Mouse (Mus musculus) ES-Bruce4 (cell line): ENCODE data around the gene Pkn1. TPM values are rescaled to one million over a fixed set of nuclear protein-coding genes. Genes with fewer than 3 reads are reported as not detected.

Experiments used
- H3K27ac ChIP-seq: 2 replicates; pipeline ENCODE4 v1.5.1; 2012; ENCODE audit warnings: low read length, inconsistent platforms; ENCODE audit not compliant: insufficient read depth
- H3K27me3 ChIP-seq: 2 replicates; pipeline ENCODE4 v1.6.1; 2012; ENCODE audit warnings: mild to moderate bottlenecking, low read length, inconsistent platforms; ENCODE audit not compliant: control insufficient read depth, poor library complexity, insufficient read depth, severe bottlenecking
- H3K36me3 ChIP-seq: 2 replicates; pipeline ENCODE4 v1.6.1; 2012; ENCODE audit warnings: inconsistent platforms, mild to moderate bottlenecking, low read length, moderate library complexity; ENCODE audit not compliant: control insufficient read depth, poor library complexity, insufficient read depth, severe bottlenecking
- H3K4me1 ChIP-seq: one replicate; pipeline ENCODE4 v1.8.1; 2011; ENCODE audit warnings: low read length; ENCODE audit not compliant: control insufficient read depth, insufficient read depth
- H3K4me3 ChIP-seq: 2 replicates; pipeline ENCODE4 v1.5.1; 2011; ENCODE audit warnings: low read depth, mild to moderate bottlenecking, low read length
- H3K9ac ChIP-seq: 2 replicates; pipeline ENCODE4 v1.6.1; 2012; ENCODE audit warnings: low read depth, mild to moderate bottlenecking, inconsistent platforms; ENCODE audit not compliant: poor library complexity, severe bottlenecking
- H3K9me3 ChIP-seq: replicated peaks from 2 replicates; pipeline ENCODE4 v1.6.1; 2012; ENCODE audit warnings: mild to moderate bottlenecking, low read length, inconsistent platforms; ENCODE audit not compliant: control insufficient read depth, poor library complexity, insufficient read depth, severe bottlenecking
- CTCF ChIP-seq: IDR thresholded peaks from one replicate; pipeline ENCODE4 v1.8.1; 2011; ENCODE audit warnings: low read depth, low read length
- EP300 ChIP-seq: IDR thresholded peaks from 2 replicates; pipeline ENCODE4 v1.6.1; 2011; ENCODE audit warnings: low read depth, low read length; ENCODE audit not compliant: insufficient read depth
- POLR2A ChIP-seq: IDR thresholded peaks from one replicate; pipeline ENCODE4 v1.8.1; 2011; ENCODE audit warnings: low read length; ENCODE audit not compliant: insufficient read depth
- polyA plus RNA-seq: library from polyadenylated mRNA; stranded (reverse); fragments of >200 nt; gene quantifications from 2 replicates; pipeline ENCODE4 v1.2.4, GENCODE M21; 2011; ENCODE audit warnings: low read depth; ENCODE audit not compliant: missing spikeins, insufficient read depth, insufficient read length

Gene Pkn1
- polyA plus RNA-seq, 1 experiment = 19.9 TPM

DNA sequence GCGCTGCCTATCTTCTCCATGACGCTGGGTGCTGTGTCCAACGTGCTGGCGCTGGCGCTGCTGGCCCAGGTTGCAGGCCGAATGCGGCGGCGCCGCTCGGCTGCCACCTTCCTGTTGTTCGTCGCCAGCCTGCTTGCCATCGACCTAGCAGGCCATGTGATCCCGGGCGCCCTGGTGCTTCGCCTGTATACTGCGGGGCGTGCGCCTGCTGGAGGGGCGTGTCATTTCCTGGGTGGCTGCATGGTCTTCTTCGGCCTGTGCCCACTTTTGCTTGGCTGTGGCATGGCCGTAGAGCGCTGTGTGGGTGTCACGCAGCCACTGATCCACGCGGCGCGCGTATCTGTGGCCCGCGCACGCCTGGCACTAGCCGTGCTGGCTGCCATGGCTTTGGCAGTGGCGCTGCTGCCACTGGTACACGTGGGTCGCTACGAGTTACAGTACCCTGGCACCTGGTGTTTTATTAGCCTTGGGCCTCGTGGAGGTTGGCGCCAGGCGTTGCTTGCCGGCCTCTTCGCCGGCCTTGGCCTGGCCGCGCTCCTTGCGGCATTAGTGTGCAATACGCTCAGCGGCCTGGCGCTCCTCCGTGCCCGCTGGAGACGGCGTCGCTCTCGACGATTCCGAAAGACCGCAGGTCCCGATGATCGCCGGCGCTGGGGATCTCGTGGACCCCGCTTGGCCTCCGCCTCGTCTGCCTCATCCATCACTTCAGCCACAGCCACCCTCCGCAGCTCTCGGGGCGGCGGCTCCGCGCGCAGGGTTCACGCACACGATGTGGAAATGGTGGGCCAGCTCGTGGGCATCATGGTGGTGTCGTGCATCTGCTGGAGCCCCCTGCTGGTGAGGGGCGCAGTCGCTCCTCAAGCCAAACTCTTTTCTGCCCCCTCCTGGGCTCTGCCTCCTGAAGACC lies 30.7 kb downstream of the Pkn1 start:
- peak; percentile 97 for TF ChIP-seq CTCF
- TF ChIP-seq POLR2A = no peak
- Histone ChIP-seq H3K4me3 (peak overlapping the region; percentile 48), H3K9ac (peak overlapping the region; percentile 22), H3K27me3 (no peaks in the 10 kb centered on the region), H3K27ac (no peak overlapping the region), H3K4me1 (no peaks in the 10 kb centered on the region), H3K36me3 (0 out of 2 replicates have a peak, but pooled peaks cover 3% of the 10 kb centered on the region), H3K9me3 (no peaks in the 10 kb centered on the region)

GRCm38 (mm10) chr8:83667526-83667925 lies 31.5 kb downstream of the Pkn1 start:
- H3K4me1 ChIP-seq = peaks cover under 1% of the 10 kb centered on the region
- H3K9ac ChIP-seq = 0 out of 2 replicates have a peak overlapping the region, but pooled peaks have one; percentile 22
- peak overlapping the region; percentile 48 for H3K4me3 ChIP-seq
- TF ChIP-seq CTCF (no peak), EP300 (no peak), POLR2A (no peak)
- H3K9me3 ChIP-seq = no peaks in the 10 kb centered on the region
- H3K27ac ChIP-seq = no peak overlapping the region
- 0 out of 2 replicates have a peak, but pooled peaks cover 3% of the 10 kb centered on the region for H3K36me3 ChIP-seq
- H3K27me3 ChIP-seq = no peaks in the 10 kb centered on the region

DNA sequence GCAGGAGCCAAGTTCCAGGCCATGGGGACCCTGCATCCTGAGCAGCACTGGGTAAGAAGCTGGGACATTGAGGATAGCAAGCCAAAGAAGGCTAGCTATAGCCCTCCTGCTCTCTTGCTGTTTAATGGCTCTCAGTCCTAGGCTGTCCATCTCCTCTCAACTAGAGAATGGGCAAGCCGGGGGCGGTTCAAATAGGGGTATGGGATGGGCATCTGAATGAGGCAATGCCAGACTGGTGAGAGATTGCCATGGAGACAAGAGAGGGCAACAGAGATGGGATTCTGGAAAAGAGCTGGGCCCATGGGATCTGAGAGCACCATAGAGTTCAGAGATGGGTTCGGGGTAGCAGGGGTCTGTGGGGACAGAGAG lies 32.1 kb downstream of the Pkn1 start:
- 0 out of 2 replicates have a peak overlapping the region, but pooled peaks have one; percentile 12 for H3K9ac ChIP-seq
- H3K27me3 ChIP-seq = no peaks in the 10 kb centered on the region
- peaks cover 1% of the 10 kb centered on the region for H3K4me1 ChIP-seq
- H3K27ac ChIP-seq = no peak overlapping the region
- no peaks in the 10 kb centered on the region for H3K9me3 ChIP-seq
- TF ChIP-seq EP300 (no peak), POLR2A (no peak), CTCF (no peak)
- H3K36me3 ChIP-seq = 0 out of 2 replicates have a peak, but pooled peaks cover 3% of the 10 kb centered on the region
- H3K4me3 ChIP-seq = no peak overlapping the region

DNA sequence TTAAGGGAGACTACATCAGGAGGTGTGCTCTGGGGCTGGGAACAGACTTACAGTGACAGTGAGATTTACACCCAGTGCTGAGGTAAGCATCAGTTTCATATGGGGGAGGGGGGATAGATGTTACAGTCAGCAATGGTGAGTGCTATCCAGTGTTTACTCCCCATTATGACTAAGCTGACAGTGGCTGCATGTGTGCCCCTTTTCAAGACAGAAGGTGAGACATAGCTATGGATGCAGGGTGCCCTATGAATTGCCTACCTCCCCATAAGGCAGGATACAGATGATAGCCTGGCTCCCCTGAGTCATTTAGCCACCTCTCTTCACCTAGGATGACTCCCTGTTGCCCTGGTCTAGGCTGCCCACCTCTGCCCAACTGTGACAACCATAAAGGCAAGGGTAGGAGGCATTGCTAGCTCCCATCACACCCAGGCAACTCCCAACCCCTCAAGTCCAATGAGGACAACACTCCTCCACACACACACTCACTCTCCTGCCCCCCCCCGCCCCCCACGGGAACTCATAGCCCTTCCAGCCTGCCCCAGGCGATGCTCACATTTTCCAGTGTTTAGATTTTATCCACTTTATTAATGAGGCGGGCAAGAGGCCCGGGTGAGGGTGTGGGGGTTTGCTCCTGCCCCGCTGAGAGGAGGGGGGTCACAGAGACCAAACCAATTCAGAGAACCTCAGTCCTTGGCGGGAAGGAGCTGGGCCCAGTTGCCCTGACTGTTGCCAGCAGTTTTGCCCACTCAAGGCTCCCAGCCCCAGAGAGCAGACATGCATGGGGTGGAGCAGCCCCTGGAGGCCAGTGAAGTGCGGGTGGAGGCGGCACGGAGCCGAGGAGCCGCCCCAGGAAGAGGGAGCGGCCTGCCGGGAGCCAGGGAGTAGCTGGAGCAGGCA lies 32.8 kb downstream of the Pkn1 start, which contains the start of gene Ptger1:
Gene Ptger1, plus strand, starts transcription at position 710 of the 897 bp plus-strand sequence.
- Histone ChIP-seq H3K9me3 (no peaks in the 10 kb centered on the region), H3K4me1 (peaks cover 1% of the 10 kb centered on the region), H3K4me3 (no peak within 1 kb of the TSS), H3K9ac (peak within 1 kb of the TSS; percentile 12; the same call in 1 of the 2 replicates), H3K27ac (no peak within 1 kb of the TSS), H3K36me3 (0 out of 2 replicates have a peak, but pooled peaks cover 3% of the 10 kb centered on the region), H3K27me3 (no peaks in the 10 kb centered on the region)
- TF ChIP-seq EP300 = no peak
- no peak for TF ChIP-seq CTCF
- TF ChIP-seq POLR2A = no peak

DNA sequence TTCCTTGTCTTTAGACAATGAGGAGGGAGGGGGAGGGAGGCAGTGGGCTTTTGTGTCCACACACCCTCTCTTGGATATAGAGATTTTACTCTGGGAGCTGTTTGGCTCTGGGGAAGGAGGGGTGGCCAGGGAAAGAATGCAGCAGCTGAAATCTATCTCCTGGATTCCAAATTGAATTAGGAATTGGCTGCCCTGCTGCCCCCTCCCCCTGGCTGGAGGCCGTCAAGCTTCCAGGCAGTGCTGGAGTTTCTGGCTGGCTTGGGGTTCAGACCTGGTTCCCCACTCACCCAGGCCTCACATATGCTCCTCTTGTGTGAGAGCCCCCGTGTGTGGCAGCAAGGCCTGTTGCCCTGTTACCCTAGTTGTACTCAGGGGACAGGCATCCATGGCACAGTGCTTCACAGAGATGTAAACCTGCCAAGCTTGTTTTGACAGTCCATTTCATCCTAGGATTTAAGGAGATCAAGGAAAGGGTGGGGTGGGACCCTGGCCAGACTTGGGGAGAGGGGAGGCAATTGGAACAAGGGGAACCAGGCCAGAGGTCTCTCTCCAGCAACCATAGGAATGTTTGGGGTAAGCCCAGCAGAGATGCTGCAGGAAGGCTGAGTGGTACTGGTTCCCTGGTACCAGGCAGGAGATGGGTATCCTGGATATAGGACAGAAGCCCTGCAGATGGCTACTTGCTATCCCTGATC lies 33.9 kb downstream of the Pkn1 start:
- H3K4me3 ChIP-seq = no peak overlapping the region
- H3K9me3 ChIP-seq = no peaks in the 10 kb centered on the region
- TF ChIP-seq CTCF (no peak), EP300 (no peak), POLR2A (no peak)
- H3K27ac ChIP-seq = no peak overlapping the region
- peaks cover 5% of the 10 kb centered on the region for H3K4me1 ChIP-seq
- no peak overlapping the region for H3K9ac ChIP-seq
- 0 out of 2 replicates have a peak, but pooled peaks cover 3% of the 10 kb centered on the region for H3K36me3 ChIP-seq
- no peaks in the 10 kb centered on the region for H3K27me3 ChIP-seq
